Mouse (Mus musculus) midbrain, embryonic 14.5 days (tissue): ENCODE measurements at regions not wholly inside any gene's neighbourhood (a gene's known extent, or its start where the extent isn't known, plus 50 kb on each side); places are given as distances from the start of the nearest gene placed in this dataset.

Experiments
- ATAC-seq: fragments of 200-750 bp; cut with Nextera tagmentation; 2 replicates; pipeline ENCODE4 v1.8.0; 2017; ENCODE audit warnings: moderate number of reproducible peaks, moderate library complexity; ENCODE audit not compliant: low FRiP score, low TSS enrichment
- DNase-seq: peaks from one replicate; pipeline ENCODE4 v3.0.0-alpha.2; 2015
- H3K27ac ChIP-seq: fragments of 300-500 bp; sonication (generic); replicated peaks from 2 replicates; pipeline ENCODE4 v1.5.1; 2014; ENCODE audit warnings: mild to moderate bottlenecking, low read depth, low read length, moderate library complexity
- H3K27me3 ChIP-seq: fragments of 300-500 bp; sonication (generic); 2 replicates; pipeline ENCODE4 v1.6.1; 2014; ENCODE audit warnings: low read length, control low read depth, mixed read lengths; ENCODE audit not compliant: control insufficient read depth, insufficient read depth
- H3K36me3 ChIP-seq: fragments of 300-500 bp; sonication (generic); 2 replicates; pipeline ENCODE4 v1.6.1; 2014; ENCODE audit warnings: low read length, control low read depth; ENCODE audit not compliant: control insufficient read depth, insufficient read depth
- H3K4me1 ChIP-seq: fragments of 300-500 bp; sonication (generic); 2 replicates; pipeline ENCODE4 v1.6.1; 2014; ENCODE audit warnings: mild to moderate bottlenecking, antibody characterized with exemption, low read length, control low read depth; ENCODE audit not compliant: control insufficient read depth, insufficient read depth
- H3K4me2 ChIP-seq: fragments of 300-500 bp; sonication (generic); 2 replicates; pipeline ENCODE4 v1.6.1; 2014; ENCODE audit warnings: mild to moderate bottlenecking, low read length, moderate library complexity
- H3K4me3 ChIP-seq: fragments of 300-500 bp; sonication (generic); replicated peaks from 2 replicates; pipeline ENCODE4 v1.5.1; 2014; ENCODE audit warnings: low read depth, low read length
- H3K9ac ChIP-seq: fragments of 300-500 bp; sonication (generic); replicated peaks from 2 replicates; pipeline ENCODE4 v1.6.1; 2014; ENCODE audit warnings: mild to moderate bottlenecking, low read length, moderate library complexity
- H3K9me3 ChIP-seq: fragments of 300-500 bp; sonication (generic); 2 replicates; pipeline ENCODE4 v1.6.1; 2016; ENCODE audit warnings: low read length, control low read depth, mixed read lengths; ENCODE audit not compliant: control insufficient read depth
- WGBS: fragments of 180-500 bp; shearing (Covaris S2); extraction: QIAGEN DNeasy Blood & Tissue Kit; methylation state at CpG from one replicate; pipeline ENCODE4 v1.1.7; 2014; 5-methylcytosine and 5-hydroxymethylcytosine counted together

DNA sequence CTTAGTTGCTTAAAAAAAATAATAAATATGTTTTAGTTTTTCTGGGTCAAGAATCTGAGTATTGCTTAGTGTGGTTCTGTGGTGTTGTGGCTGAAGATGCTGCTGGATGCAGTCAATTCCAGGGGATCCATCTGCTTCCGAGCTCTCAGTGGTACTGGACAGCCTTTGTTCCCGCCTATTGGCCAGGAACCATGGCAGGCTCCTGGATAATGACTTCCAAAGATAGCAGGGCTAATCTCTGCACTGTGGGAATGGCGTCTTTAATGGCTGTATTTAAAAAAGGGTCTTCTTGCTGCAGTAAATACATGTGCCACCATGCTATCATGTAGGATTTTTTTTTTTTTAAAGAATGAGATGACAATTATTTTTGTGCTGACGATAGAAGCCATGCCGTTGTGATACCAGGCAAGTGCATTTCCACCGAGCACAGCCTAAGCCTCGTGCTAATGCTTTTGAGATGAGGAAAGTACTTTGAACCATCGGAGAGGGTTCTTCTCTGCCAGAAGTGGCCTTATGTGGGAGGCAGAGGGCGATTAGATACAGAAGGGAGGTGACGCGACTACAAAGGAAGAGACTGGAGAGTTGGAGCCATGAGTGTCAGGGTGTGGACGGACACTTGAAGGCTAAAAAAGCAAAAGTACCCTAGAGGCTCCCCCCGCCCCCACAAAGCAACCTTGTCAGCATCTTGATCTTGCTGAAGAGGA, 50.7 kb upstream of the Rgs8 start:
- H3K27ac ChIP-seq = no peak overlapping the region
- H3K4me2 ChIP-seq = no peak overlapping the region
- no peaks in the 10 kb centered on the region for H3K36me3 ChIP-seq
- H3K27me3 ChIP-seq = no peaks in the 10 kb centered on the region
- DNase-seq = peak; percentile 49
- H3K4me1 ChIP-seq = peaks cover 10% of the 10 kb centered on the region
- no peak for ATAC-seq
- H3K9me3 ChIP-seq = no peaks in the 10 kb centered on the region
- WGBS = 48% methylated on average over 13 of the region's 13 CpGs
- no peak overlapping the region for H3K4me3 ChIP-seq
- H3K9ac ChIP-seq = no peak overlapping the region

DNA sequence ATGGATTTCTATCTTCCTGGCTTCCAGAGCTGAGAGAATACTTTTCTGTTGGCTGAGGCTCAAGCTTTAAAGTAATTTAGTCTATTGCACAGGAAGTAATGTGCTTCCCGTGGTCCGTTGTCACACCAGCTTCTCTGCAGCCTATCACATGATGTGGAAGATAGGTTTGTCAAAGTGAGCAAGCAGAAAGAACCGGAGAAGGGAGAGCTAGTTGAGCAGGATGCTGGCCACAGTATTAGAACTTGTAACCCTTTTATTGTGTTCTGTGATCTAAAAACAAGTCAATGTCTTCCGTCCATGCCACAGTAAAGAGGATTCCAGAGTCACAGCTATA, 50.2 kb upstream of the Rgs8 start:
- DNase-seq (no peak), ATAC-seq (no peak)
- Histone ChIP-seq H3K27ac (no peak overlapping the region), H3K4me1 (peaks cover 10% of the 10 kb centered on the region), H3K36me3 (no peaks in the 10 kb centered on the region), H3K4me2 (no peak overlapping the region), H3K9me3 (no peaks in the 10 kb centered on the region), H3K9ac (no peak overlapping the region), H3K4me3 (no peak overlapping the region), H3K27me3 (no peaks in the 10 kb centered on the region)
- 83% methylated on average over 4 of the region's 4 CpGs for WGBS
